Mouse (Mus musculus): ENCODE measurements at regions not wholly inside any gene's neighbourhood (a gene's known extent, or its start where the extent isn't known, plus 50 kb on each side); places are given as distances from the start of the nearest gene placed in this dataset.

- Histone ChIP-seq H3K4me1 (peaks cover 5% of the 10 kb centered on the region), H3K27me3 (replicated peaks) (peaks cover 69% of the 10 kb centered on the region), H3K4me3 (replicated peaks) (no peak overlapping the region), H3K9me3 (peaks cover 7% of the 10 kb centered on the region; the same call in 1 of the 2 replicates), H3K36me3 (replicated peaks; ENCODE audit: low read length) (no peaks in the 10 kb centered on the region)
- TF ChIP-seq FLI1 (IDR thresholded peaks at IDR 0.05; ENCODE audit: low read length) (no peak), GATA1 (IDR thresholded peaks at IDR 0.05; ENCODE audit: borderline replicate concordance, low read length) (no peak)
Measured at GRCm38 (mm10) chrX:99415701-99416100, 55.4 kb downstream of the Pja1 start.

GRCm38 (mm10) chrX:99410942-99411341, 60.1 kb downstream of the Pja1 start:
- Histone ChIP-seq H3K27me3 (replicated peaks) (peaks cover 74% of the 10 kb centered on the region), H3K36me3 (replicated peaks; ENCODE audit: low read length) (no peaks in the 10 kb centered on the region), H3K4me1 (no peaks in the 10 kb centered on the region; the same call in 1 of the 2 replicates), H3K9me3 (no peaks in the 10 kb centered on the region), H3K4me3 (replicated peaks) (no peak overlapping the region)
- TF ChIP-seq GATA1 (IDR thresholded peaks at IDR 0.05; ENCODE audit: borderline replicate concordance, low read length), result no peak
- no peak for TF ChIP-seq FLI1 (IDR thresholded peaks at IDR 0.05; ENCODE audit: low read length)

- Histone ChIP-seq H3K9me3 (no peaks in the 10 kb centered on the region), H3K4me1 (no peaks in the 10 kb centered on the region), H3K4me3 (replicated peaks) (no peak overlapping the region), H3K36me3 (replicated peaks; ENCODE audit: low read length) (no peaks in the 10 kb centered on the region), H3K27me3 (replicated peaks) (peaks cover 72% of the 10 kb centered on the region)
- TF ChIP-seq GATA1 (IDR thresholded peaks at IDR 0.05; ENCODE audit: borderline replicate concordance, low read length), result no peak
- TF ChIP-seq FLI1 (IDR thresholded peaks at IDR 0.05; ENCODE audit: low read length), result no peak
Measured at GRCm38 (mm10) chrX:99409858-99410257, 61.2 kb downstream of the Pja1 start.

GRCm38 (mm10) chrX:99409331-99409730, 61.7 kb downstream of the Pja1 start:
- Histone ChIP-seq H3K36me3 (replicated peaks; ENCODE audit: low read length) (no peaks in the 10 kb centered on the region), H3K9me3 (no peaks in the 10 kb centered on the region), H3K4me3 (replicated peaks) (no peak overlapping the region), H3K4me1 (no peaks in the 10 kb centered on the region), H3K27me3 (replicated peaks) (peaks cover 73% of the 10 kb centered on the region)
- TF ChIP-seq GATA1 (IDR thresholded peaks at IDR 0.05; ENCODE audit: borderline replicate concordance, low read length) (no peak), FLI1 (IDR thresholded peaks at IDR 0.05; ENCODE audit: low read length) (no peak)

GRCm38 (mm10) chrX:99408804-99409203, 62.3 kb downstream of the Pja1 start:
- Histone ChIP-seq H3K9me3 (no peaks in the 10 kb centered on the region), H3K4me1 (no peaks in the 10 kb centered on the region), H3K36me3 (replicated peaks; ENCODE audit: low read length) (no peaks in the 10 kb centered on the region), H3K4me3 (replicated peaks) (no peak overlapping the region), H3K27me3 (replicated peaks) (peaks cover 74% of the 10 kb centered on the region)
- TF ChIP-seq GATA1 (IDR thresholded peaks at IDR 0.05; ENCODE audit: borderline replicate concordance, low read length), result no peak
- no peak for TF ChIP-seq FLI1 (IDR thresholded peaks at IDR 0.05; ENCODE audit: low read length)

- H3K4me1 ChIP-seq, result no peaks in the 10 kb centered on the region
Measured at GRCm38 (mm10) chrX:99405843-99406242, 65.2 kb downstream of the Pja1 start.

GRCm38 (mm10) chrX:99403521-99404149, 67.4 kb downstream of the Pja1 start:
- Histone ChIP-seq H3K36me3 (replicated peaks; ENCODE audit: low read length) (no peaks in the 10 kb centered on the region), H3K4me1 (no peaks in the 10 kb centered on the region), H3K9me3 (no peaks in the 10 kb centered on the region), H3K4me3 (replicated peaks) (no peak overlapping the region), H3K27me3 (replicated peaks) (peaks cover 67% of the 10 kb centered on the region)
- no peak for TF ChIP-seq FLI1 (IDR thresholded peaks at IDR 0.05; ENCODE audit: low read length)
- no peak for TF ChIP-seq GATA1 (IDR thresholded peaks at IDR 0.05; ENCODE audit: borderline replicate concordance, low read length)

More at GRCm38 (mm10) chrX:99405843-99406242, 65.2 kb downstream of the Pja1 start:
- peaks cover 70% of the 10 kb centered on the region for H3K27me3 ChIP-seq (replicated peaks)
- no peaks in the 10 kb centered on the region for H3K36me3 ChIP-seq (replicated peaks; ENCODE audit: low read length)
- H3K4me3 ChIP-seq (replicated peaks), result no peak overlapping the region
- no peaks in the 10 kb centered on the region for H3K9me3 ChIP-seq
- TF ChIP-seq GATA1 (IDR thresholded peaks at IDR 0.05; ENCODE audit: borderline replicate concordance, low read length), result no peak
- no peak for TF ChIP-seq FLI1 (IDR thresholded peaks at IDR 0.05; ENCODE audit: low read length)

- H3K4me1 ChIP-seq, result no peaks in the 10 kb centered on the region
- H3K9me3 ChIP-seq, result no peaks in the 10 kb centered on the region
- peaks cover 65% of the 10 kb centered on the region for H3K27me3 ChIP-seq (replicated peaks)
- no peak for TF ChIP-seq FLI1 (IDR thresholded peaks at IDR 0.05; ENCODE audit: low read length)
- TF ChIP-seq GATA1 (IDR thresholded peaks at IDR 0.05; ENCODE audit: borderline replicate concordance, low read length), result no peak
- no peaks in the 10 kb centered on the region for H3K36me3 ChIP-seq (replicated peaks; ENCODE audit: low read length)
- H3K4me3 ChIP-seq (replicated peaks), result no peak overlapping the region
Measured at GRCm38 (mm10) chrX:99402841-99403520, 68.1 kb downstream of the Pja1 start.

- no peaks in the 10 kb centered on the region for H3K9me3 ChIP-seq
- H3K27me3 ChIP-seq (replicated peaks), result peaks cover 73% of the 10 kb centered on the region
Measured at GRCm38 (mm10) chrX:99397344-99397743, 73.7 kb downstream of the Pja1 start.

GRCm38 (mm10) chrX:99396180-99396579, 74.9 kb downstream of the Pja1 start:
- H3K9me3 ChIP-seq, result no peaks in the 10 kb centered on the region
- H3K27me3 ChIP-seq (replicated peaks), result peaks cover 67% of the 10 kb centered on the region

More at GRCm38 (mm10) chrX:99397344-99397743, 73.7 kb downstream of the Pja1 start:
- H3K4me1 ChIP-seq, result no peaks in the 10 kb centered on the region
- H3K36me3 ChIP-seq (replicated peaks; ENCODE audit: low read length), result no peaks in the 10 kb centered on the region
- no peak overlapping the region for H3K4me3 ChIP-seq (replicated peaks)
- no peak for TF ChIP-seq GATA1 (IDR thresholded peaks at IDR 0.05; ENCODE audit: borderline replicate concordance, low read length)
- TF ChIP-seq FLI1 (IDR thresholded peaks at IDR 0.05; ENCODE audit: low read length), result no peak

More at GRCm38 (mm10) chrX:99396180-99396579, 74.9 kb downstream of the Pja1 start:
- H3K36me3 ChIP-seq (replicated peaks; ENCODE audit: low read length), result no peaks in the 10 kb centered on the region
- H3K4me3 ChIP-seq (replicated peaks), result no peak overlapping the region
- TF ChIP-seq FLI1 (IDR thresholded peaks at IDR 0.05; ENCODE audit: low read length) (no peak), GATA1 (IDR thresholded peaks at IDR 0.05; ENCODE audit: borderline replicate concordance, low read length) (no peak)
- no peaks in the 10 kb centered on the region for H3K4me1 ChIP-seq
